Mouse (Mus musculus) cerebellum, adult 2 months (tissue): ENCODE data around the gene Mapk8ip2.

Experiments used
- CTCF ChIP-seq: fragments of 200-500 bp; IDR thresholded peaks from 2 replicates; pipeline ENCODE4 v1.5.1; 2011; ENCODE audit warnings: low read depth, mild to moderate bottlenecking, control low read depth, low read length, moderate library complexity, borderline replicate concordance; ENCODE audit not compliant: insufficient read depth
- POLR2A ChIP-seq: fragments of 200-500 bp; IDR thresholded peaks from 2 replicates; pipeline ENCODE4 v1.6.1; 2011; ENCODE audit warnings: low read length, control low read depth, borderline replicate concordance; ENCODE audit not compliant: insufficient read depth

DNA sequence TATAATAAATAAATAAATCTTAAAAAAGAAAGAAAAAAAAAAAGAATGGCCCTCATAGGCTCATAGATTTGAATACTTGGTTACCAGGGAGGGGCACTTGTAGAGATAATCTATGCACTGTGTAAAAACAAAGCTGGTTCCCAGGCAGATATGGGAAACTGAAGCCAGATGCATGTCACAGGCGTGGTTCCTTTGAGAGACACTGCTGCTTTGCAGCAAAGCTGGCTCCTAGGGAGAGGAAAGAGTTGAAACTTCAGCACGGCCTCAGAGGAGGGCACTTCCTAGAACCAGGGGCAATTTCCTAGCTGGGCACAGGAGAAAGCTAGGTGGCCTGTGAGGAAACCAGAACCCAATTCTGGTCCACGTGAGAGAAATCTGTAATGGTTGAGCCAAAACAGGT, 19.6 kb upstream of the Mapk8ip2 start:
- no peak for TF ChIP-seq POLR2A
- TF ChIP-seq CTCF = no peak
